Mouse (Mus musculus) hindbrain, embryonic 16.5 days (tissue): Measurements from ENCODE around the gene Nfia. TPM values are rescaled to one million over a fixed set of nuclear protein-coding genes. Genes with fewer than 3 reads are reported as not detected.

Experiments used
- polyA plus RNA-seq: library from polyadenylated mRNA; unstranded; fragments of >200 nt; fragmentation: Nextera tagmentation; extraction: Ambion mirVana; gene quantifications from 2 replicates; pipeline ENCODE4 v1.2.1, GENCODE M21; 2015

Nfia gene
- polyA plus RNA-seq, 1 experiment from 2014 or later = 38.4 TPM

Other genes with a start within 250 kb of the Nfia start
- gene E130114P18Rik, start 5.3 kb downstream of the Nfia start, polyA plus RNA-seq = 20.9 and 21.5 TPM in 2 replicates